Mouse (Mus musculus): ENCODE data around the gene Mcm2.

GRCm38 (mm10) chr6:88895943-88896342, 2.6 kb downstream of the Mcm2 start:
- TF ChIP-seq POLR2A (IDR thresholded peaks at IDR 0.05; ENCODE audit: borderline replicate concordance, low read depth, low read length) (no peak), CTCF (IDR thresholded peaks at IDR 0.05; ENCODE audit: low read depth, low read length) (no peak)

Measured in bone marrow macrophage, adult 2 months (primary cell).